Mouse (Mus musculus) adrenal gland, postnatal 14 days (tissue): Measurements from ENCODE around the gene Krt7. TPM values are rescaled to one million over a fixed set of nuclear protein-coding genes. Genes with fewer than 3 reads are reported as not detected.

ENCODE experiments used
- DNase-seq: peaks from one replicate; pipeline ENCODE4 v3.0.0; 2021; ENCODE audit warnings: mixed read lengths
- long read RNA-seq, 2 experiments: library from polyadenylated mRNA; stranded (forward); transcript quantifications; one replicate each; pipeline ENCODE4 v2.0.0; 2021
- total RNA-seq: library from RNA; stranded (reverse); gene quantifications from 2 replicates; pipeline ENCODE4 v1.2.3, GENCODE M21; 2021

The Krt7 gene
- 1.4 and 2.3 TPM in 2 replicates for total RNA-seq
- long read RNA-seq, experiment 1, full-length matches to known transcripts: 2 of 2 reads
- long read RNA-seq, experiment 1, partial matches to known transcripts: 0 of 2 reads
- long read RNA-seq, experiment 1, other reads (novel, unspliced or antisense): 0 of 2 reads
- long read RNA-seq, experiment 2, full-length matches to known transcripts: 1 of 3 reads
- long read RNA-seq, experiment 2, partial matches to known transcripts: 0 of 3 reads
- long read RNA-seq, experiment 2, other reads (novel, unspliced or antisense): 2 of 3 reads

DNA sequence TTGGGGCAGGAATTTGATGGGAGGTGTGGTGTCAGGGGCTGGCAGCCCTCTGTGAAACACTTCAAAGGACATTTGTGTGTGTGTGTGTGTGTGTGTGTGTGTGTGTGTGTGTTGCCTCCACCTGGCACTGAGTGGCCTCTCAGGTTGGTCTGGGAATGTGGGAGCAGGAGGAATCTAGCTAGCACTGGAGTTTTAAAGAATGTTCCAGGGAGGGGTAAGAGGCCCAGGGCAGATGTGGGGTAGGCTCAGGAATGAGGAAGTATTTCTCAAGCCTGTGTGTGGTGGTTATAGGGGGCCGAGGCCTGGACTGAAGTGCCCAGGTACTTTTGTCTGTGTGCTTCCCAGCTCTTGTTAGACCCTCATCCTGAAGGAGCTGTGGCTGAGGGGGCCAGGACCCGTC lies at the start of gene Krt7:
Gene Krt7, plus strand, starts transcription at position 269 of the 400 bp plus-strand sequence.
- DNase-seq: no peak

DNA sequence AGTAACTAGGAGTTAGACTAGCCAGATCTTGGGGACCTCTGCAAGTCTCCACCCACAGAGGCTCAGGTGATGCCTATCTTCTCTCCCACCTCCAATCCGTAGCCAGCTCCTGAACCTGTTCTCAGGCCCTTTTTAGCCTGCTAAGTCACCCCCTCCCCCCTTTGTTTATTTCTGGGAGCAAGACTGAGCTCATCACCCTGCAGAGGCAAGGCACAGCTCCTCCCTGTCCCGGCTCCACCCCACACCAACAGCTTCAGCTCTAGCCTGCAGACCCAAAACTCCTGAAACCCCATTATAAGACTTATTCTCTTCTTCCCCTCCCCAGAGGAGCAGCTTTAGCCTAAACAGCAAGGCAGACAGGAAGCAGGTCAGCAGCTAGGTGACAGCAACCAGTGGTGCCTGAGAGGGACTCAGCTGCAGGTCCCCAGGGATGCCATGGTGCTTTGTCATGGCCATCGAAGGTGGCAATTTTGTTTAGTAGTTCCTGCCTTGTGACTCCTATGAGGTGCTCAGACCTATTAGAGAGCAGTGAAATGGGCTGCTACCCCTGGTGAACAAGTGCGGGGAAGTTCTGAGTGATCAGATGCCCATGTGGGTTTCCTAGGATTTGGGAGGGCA lies 48.3 kb upstream of the Krt7 start:
- no peak for DNase-seq

DNA sequence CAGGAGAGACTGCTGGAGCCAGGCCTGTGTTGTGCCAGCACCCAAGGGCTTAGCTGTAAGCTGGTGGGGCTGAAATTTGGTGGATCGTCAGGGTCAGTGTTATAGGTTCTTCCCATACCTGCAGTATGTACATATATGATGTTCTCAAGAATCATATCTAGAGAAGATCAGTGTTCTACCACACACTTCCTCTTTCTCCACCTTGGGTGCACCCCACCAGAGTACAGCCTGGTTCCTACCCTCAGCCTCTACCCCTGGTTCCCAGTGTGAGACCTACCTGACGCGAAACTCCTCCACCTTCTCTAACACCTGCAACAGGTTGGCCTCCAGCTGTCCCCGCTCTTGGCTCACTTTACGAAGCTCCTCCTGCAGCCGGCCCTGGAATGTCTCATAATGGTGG lies 46.9 kb upstream of the Krt7 start:
- no peak for DNase-seq

DNA sequence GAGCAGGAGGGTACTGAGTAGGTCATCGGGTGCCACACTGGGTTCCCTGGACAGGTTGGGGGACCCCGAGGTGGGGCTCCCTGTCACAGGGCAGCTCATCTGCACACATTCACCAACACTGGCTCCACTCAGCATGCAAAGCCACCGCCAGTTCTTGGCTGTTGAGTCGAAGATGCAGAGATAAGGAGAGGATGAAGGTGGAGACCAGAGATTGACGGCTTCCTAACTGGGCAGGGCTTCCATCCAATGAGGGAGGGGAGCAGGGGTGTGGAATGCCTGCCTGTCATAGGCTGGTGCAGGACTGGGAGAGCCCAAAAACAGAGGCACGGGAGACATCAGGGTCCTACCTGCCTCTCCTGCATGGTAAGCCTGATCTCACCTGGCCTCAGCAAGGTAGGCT lies 46.4 kb upstream of the Krt7 start:
- DNase-seq: no peak

DNA sequence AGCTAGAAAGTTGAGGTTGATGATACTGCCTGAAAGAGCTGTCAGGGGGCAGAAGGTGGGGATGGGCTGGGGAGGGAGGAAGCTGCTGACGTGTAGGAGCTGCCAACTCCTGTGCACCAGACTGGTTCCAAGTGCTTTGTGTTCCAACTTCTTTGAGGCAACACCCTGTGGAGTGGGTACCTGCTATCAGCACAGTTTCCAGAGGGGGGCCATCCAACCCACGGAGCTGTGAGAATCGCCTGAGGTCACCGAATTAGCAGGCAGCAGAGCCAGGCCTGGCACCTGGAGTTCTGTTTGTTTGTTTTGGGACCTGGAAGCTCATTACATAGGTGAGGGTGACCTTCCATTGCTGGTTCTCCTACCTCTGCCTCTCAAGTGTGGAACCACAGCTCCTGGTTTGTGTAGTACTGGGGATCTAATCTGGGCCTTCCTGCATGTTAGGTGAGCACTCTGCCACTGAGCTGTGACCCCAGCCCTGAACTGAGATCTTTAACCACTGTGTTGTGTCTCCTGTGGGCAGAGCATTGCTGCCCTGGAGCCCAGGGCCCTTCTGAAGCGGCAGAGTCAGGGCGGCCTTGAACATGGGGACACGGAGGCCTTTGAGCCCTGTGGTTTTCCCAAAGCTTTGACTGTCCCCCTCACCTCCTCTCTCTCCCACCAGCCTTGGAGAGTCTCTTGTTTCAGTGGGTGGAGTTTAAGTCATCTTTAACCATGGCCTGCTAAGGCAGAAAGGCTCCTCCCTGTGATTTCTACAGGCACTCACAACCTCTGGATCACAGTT lies 45.8 kb upstream of the Krt7 start:
- DNase-seq: no peak

DNA sequence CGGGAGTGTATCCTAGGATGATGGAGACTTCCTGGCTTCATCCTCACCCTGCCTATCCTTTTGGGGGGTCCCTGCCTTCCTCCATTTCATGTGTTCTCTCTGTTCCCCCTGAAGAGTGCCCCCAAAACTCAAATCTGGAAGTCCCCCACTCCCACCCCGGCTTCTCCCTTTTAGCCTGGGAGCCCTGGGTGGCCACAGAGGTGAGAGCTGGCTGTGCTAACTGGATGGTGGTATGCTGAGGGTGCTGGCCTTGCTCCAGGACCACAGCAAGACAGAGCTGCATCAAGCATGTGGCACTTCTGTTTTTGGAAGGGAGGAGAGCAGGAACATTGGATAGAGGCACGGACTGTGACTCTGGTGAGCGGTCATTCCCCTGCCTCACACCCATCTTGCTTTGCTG lies 45.1 kb upstream of the Krt7 start:
- DNase-seq: no peak

DNA sequence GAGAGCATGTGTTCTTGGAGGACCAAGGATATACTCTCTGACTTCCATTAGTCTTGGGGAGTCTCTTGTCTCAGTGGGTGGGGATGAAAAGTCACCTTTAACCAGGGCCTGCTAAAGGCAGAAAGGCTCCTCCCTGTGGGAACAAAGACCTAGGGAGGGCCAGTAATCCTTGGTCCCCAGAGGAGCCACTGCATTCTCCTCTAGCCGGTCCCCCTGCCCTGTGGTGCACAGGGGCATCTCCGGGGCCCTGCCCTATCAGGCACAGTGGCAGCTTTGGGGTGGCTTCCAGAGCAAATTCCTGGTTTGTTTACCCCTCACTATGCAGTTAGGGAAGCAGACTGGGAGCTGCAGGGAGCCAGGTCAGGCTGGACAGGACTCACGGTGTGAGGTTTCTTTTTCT lies 44.4 kb upstream of the Krt7 start:
- no peak for DNase-seq

DNA sequence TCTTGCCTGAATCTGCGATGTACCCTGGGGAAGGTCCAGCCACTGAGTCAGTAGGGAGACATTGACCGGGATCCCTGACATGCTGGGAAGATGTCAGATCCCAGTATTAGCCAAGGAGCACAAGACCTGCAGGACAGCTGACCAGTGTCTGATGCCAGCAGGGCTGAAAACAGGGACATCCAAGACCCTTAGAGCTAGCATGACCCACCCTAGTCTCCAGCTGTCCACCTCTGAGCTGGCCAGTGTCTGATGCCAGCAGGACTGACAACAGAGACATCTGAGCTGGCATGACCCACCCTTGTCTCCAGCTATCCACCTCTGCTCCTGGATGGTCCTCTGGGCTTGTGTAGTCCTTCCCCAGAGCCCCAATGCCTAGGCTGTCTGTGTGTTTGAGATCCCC lies 43.9 kb upstream of the Krt7 start:
- DNase-seq: no peak

DNA sequence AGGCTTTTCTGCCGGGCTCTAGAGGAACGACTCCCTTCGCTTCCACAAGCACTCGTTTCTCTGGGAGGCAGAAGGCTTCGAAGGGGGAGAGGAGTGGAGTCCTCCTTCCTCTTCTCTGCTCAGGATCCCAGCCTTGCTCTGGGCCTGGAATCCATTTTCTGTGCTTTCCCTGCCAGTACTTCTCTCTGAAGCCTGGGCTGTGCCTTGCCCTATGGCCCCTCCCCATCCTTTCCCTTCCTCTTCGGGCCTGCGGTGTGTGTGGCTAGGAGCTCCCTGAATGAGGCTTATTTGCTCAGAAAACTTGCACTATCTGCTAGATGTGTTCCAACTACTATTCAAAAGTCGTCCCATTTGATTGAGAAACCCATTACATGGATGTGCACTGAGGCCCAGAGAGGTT lies 43.3 kb upstream of the Krt7 start:
- no peak for DNase-seq

DNA sequence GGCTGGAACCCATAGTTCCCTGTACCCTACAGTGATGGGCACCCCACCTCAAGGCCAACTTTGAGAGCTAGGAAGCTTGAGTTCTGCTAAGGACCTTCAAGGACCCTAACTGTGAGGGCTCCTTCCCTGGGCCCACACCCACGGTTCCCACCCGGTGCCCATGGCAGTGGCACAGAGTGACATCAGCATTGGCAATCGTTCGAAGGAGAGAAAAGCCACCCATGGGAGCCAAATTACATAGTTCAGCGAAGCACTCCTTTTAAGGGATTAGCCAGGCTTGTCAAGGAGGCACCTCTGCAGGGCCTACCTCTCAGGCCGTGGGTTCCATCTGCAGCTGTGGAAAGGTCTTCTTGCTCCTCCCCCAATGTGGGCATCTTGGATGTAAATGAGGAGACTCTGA lies 42.8 kb upstream of the Krt7 start:
- DNase-seq: no peak

DNA sequence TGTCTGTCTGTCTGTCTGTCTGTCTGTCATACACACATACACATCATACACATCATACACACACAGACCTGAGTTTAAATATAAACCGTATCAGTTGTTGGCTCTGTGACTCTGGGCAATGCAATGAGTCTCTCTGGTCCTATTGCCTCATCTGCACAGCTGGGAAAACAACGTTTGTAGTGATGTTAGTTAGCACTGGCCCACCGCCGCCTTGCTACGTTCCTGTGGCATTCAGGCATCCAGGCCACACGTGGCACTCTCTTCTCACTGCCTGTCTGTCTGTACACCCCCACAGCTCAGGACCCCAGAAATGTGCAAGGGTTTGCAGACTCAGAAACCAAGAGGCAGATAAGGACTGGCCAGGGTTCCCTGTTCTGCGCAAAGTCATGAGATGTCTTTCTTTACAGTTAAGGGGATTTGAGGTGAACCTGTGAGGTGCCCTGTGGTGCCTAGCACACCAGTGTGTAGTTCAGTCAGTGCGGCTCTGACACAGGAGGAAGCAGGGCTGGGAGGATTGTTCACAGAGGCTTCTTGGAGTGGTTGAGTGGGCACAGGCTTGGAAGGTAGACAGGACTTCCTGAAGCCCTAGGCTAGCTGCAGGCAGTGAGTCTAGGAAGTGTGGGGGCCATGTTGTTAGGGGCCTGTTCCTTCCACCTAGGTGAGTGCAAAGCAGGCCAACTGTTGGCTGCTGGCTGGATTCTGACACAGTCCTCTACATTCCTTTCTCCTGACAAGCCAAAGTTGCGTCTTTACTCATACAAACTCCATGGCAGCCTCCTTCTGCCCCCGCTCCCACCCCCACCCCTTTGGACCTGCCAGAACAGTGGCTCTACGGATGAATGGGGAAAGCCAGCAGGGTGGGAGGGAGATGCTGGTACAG lies 42.1 kb upstream of the Krt7 start:
- DNase-seq: no peak

DNA sequence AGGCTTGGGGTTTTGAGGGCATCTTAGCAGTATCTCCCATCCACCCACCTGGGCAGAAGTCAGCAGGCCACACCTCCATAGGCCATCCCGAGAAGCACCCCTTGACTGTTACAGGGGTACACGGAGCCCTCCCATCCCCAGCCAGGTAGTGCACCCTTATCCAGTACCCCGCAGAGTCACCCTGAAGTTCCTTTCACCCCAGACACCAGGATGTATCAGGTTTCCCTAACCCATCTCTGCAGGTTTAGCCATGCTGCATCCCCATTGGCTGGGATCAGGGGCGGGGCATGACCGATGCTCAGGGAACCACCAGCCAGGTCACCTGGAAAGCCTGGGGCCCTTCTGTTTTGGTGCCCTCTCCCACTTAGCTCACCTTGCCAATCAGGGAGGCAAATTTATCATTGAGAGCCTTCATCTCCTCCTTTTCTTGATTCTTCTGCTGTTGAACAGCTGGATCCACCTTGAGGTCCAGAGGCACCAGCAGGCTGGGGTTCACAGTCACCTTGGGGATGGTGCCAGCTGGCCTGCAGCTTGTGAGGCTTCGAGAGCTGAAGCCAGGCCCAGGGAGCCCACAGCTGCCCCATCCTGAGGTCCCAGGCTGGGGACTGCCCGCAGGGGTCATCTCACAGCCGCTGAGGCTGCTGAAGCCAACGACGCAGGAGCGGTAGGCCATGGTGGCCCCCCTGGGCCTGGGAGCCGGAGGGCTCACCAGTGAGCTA lies 41.3 kb upstream of the Krt7 start:
- DNase-seq: peak; percentile 77

DNA sequence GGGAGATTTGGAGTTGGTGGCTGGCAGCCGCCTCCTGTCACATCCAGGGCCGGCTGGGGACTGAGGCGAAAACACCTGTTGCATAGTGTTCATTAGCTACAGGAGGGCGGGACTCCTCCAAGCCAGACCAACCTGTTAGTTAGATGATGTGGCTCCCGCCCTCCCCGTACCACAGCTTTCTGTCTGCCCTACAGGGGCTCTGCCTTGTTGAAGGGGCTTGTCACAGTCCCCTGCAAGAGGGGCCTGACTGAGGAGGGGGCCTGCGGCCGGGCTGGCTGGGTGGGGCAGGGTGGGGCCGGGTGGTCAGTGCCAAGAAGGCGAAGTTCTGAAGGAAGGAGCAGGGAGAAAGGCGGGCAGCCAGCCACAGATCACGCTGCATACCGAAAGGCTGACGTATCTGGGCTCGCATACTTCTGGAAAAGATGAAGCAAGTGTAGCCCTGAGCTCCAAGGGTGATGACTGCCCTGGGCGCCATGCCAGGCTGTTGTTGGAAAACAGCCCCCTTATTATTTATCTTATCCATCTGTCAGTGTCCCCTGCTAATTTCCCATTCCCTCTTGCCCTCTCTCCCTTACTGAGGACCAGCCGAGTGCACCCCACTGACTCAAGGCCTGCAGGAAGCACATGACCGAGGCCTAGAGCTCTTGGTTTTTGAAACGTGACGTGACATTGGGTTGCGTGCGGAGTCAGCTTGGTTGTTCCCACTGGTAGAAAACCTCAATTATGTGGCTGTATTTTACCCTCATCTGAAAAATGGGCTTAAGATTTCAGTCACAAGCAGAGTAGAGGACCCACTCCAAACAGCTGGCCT lies 40.5 kb upstream of the Krt7 start, which contains the start of gene Krt80:
Gene Krt80, minus strand, starts transcription at position 62 of the 811 bp plus-strand sequence.
- DNase-seq: peak; percentile 93

DNA sequence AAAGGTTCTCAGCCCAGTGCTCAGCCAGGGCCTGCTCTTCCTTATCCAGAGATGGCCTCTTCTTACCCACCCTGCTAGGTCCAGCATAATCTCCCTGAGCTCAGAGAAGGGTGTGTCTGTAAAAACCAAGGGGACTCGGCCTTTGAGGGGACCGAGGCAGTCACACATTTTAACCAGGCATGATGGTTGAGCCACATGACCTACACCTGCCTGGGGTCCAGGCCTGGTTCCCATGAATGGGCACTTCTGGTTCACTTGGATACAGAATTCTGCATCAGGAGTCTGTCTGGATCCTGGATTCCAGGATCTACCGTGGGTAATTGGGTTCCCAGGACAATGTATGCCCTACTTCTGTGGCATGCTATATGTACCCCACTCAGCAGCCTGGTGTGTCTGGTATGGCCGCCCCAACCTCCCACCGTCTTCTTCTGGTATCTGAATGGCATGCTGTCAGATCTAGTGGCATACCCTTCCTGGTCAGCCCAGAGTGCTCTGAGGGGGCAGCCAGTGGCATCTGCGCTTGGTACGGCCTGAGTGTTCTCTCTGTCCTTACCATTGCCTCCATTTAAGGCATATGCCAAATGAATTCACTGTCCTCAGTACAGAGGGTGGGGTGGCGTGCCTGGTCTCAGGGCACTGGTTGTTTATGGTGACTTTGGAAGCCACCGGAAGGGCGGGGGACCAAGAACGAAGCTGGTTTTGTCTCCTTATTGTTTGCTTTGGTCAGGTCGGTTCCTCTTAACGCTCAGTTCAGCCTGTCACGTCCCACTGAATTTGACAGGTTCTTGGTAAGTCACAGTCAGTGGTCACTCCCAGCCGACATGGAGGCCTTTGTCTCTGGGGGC lies 39.5 kb upstream of the Krt7 start:
- no peak for DNase-seq

DNA sequence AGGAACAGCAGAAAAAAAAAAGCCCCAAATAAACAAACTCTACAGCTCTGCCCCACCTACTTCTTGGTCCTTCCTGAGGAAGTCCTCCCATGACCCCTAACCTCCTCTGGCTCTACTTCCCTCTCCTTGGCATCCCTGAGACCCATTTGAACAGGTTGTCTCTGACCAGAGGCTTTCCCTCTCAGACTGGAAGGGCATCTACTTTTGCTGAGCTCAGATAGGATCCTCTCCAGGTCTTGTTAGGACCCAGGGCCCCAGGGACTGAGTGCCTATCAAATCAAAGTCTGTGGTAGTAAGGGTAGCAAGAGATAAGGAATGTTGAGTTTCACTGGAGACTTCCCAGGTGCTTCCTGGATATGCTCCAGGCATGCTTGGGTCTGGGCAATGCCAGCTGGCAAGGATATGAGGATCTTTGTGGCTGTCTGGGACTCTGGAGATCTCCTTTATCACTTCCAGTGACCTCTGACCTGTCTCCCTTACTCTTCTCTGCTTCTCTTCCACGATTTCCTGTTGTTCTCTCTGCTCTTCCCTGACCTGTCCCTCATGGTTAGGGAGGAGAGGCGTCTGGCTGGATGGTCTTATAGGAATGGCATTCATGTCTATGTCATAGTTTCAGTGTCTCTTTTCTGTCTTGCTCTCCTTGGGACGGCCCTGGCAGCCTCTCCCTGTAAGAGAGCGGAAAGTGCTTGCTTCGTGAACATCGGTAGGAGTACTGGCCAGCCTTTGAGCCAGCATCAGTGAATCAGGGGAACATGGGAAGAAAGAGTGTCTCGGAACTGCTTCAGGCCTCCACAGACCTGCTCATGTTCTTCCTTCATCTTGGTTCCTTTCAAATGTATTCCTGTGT lies 38.5 kb upstream of the Krt7 start:
- peak; percentile 47 for DNase-seq

DNA sequence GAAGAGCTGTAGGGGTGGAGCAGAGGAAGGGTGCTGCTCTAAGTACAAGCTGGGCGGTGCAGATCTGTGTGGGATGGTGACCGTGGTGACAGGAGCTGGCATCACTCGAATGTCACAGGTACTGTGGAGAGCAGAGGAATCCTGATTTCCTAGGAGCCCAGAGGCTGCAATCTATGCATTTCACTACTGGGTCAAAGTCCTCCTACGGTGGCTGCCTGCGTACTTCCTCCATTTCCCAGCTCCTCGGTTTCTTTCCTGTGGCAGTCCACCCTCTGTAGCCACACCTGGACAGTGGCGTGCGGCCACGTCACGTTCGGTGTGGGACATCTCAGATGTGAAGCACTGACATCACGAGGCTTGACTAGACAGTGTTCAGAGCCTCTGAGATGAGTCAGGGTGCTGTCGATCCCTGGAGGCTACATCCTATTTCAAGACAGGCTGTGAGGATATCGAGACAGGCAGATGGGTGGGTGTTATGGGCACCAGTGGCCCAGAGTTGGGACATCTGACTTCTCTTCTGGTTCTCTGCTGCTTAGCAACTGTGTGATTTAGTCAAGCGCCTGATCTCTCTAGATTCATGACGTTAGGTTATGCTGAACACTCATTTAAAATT lies 37.5 kb upstream of the Krt7 start:
- no peak for DNase-seq

DNA sequence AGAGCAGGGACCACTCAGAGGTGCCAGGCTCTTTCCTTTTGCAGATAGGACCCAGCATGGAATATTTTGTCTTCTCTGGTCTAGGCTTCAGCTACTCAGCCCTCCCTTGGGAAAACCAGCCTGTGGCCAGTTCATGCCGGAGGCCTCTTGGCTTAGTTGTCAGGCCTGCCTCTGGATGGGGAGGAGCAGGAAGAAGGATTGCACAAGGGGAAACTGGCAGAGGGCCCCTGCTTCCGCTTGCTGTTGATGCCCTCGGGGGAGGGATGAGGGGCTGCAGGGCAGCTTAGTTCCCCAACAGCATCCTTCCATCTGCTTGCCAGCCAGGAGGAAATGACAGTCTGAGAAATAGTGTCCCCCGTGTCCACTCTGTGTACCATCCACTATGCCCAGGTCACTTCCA lies 36.0 kb upstream of the Krt7 start:
- peak; percentile 75 for DNase-seq
